In the genomic region with DNA sequence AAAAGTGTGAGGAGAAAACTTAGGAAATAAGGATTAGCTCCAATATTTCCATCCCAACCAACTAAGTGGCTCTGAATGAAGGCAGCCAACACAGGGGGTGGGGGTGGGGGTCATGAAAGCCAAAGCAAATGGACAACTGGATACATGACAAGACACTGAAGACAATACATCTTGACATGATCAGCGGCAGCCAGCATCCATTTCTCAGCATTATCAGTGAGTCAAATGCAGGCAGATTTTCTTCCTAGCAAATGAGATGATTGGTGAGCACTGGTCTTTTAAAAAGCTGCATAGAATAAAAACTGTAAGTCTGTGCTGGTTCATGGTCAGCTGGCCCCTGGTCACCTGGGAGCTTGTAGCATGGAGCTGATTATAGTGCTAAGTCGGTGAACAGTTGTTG, we compare ENCODE assay signal across 20 mouse cellular contexts. TPM values are rescaled to one million over a fixed set of nuclear protein-coding genes. Genes with fewer than 3 reads are reported as not detected.
DNase-seq lines count a peak whose midpoint lies in the region; TF ChIP-seq lines count a peak whose summit lies in the region.
"Had no signal": no experiment of that assay in that cellular context is flagged by ENCODE, and none has a peak within 500 bp of the region (broad histone marks: within the 10 kb centered on the region; RNA-seq: fewer than 3 reads in every experiment).

No protein-coding gene starts in this region.

- TF ChIP-seq EP300 in ES-Bruce4 (IDR thresholded peaks at IDR 0.05; ENCODE audit: insufficient read depth, low read depth, low read length), result no peak

- H3K9ac ChIP-seq in ES-Bruce4 (ENCODE audit: low read depth, poor library complexity, severe bottlenecking), result 0 out of 2 replicates have a peak overlapping the region, but pooled peaks have one; percentile 35
- H3K9ac ChIP-seq: embryonic facial prominence, embryonic 12.5 days; forebrain, embryonic 13.5 days; forebrain, embryonic 15.5 days; forebrain, postnatal 0 days had no signal

- H3K36me3 ChIP-seq in ES-Bruce4 (ENCODE audit: control insufficient read depth, insufficient read depth, low read length, poor library complexity, severe bottlenecking), result no peaks in the 10 kb centered on the region
- H3K36me3 ChIP-seq: embryonic facial prominence, embryonic 10.5 days; embryonic facial prominence, embryonic 12.5 days; forebrain, embryonic 15.5 days had no signal

- H3K27me3 ChIP-seq in ES-Bruce4 (ENCODE audit: control insufficient read depth, insufficient read depth, low read length, poor library complexity, severe bottlenecking), result no peaks in the 10 kb centered on the region
- H3K27me3 ChIP-seq: CH12.LX; embryonic facial prominence, embryonic 12.5 days; forebrain, embryonic 13.5 days; forebrain, embryonic 15.5 days had no signal

- H3K4me3 ChIP-seq in layer of hippocampus, adult 2 months, result no peak overlapping the region
- H3K4me3 ChIP-seq in ES-Bruce4 (ENCODE audit: low read depth, low read length), result no peak overlapping the region
- H3K4me3 ChIP-seq: embryonic facial prominence, embryonic 10.5 days; embryonic facial prominence, embryonic 12.5 days; forebrain, embryonic 13.5 days; forebrain, embryonic 15.5 days had no signal

- intact Hi-C loops in heart, postnatal 14 days (cut with DNase I), result no loop called here

- H3K27ac ChIP-seq in layer of hippocampus, adult 2 months, result peak overlapping the region; percentile 39; the same call in 1 of the 2 replicates
- no peak overlapping the region for H3K27ac ChIP-seq in ES-Bruce4 (ENCODE audit: insufficient read depth, low read length)
- H3K27ac ChIP-seq: embryonic facial prominence, embryonic 10.5 days; embryonic facial prominence, embryonic 12.5 days; forebrain, embryonic 13.5 days; forebrain, embryonic 15.5 days had no signal

- peak; percentile 55 for DNase-seq in heart, adult 11 months
- no peak for DNase-seq in heart, postnatal 14 days
- no peak for DNase-seq in layer of hippocampus, adult 2 months (ENCODE audit: low spot score in 2 of 2)
- no peak for DNase-seq in layer of hippocampus, postnatal 25 days (ENCODE audit: extremely low spot score in 1 of 2, low spot score in 1 of 2)
- DNase-seq: adrenal gland, adult 2 months; adrenal gland, postnatal 10 days; adrenal gland, postnatal 25 days; B cell, adult 2 months; cerebellum, adult 11 months; cerebellum, adult 18-20 months; cerebellum, adult 8-10 months; cerebellum, postnatal 10 days; cerebellum, postnatal 25 days; forebrain, postnatal 0 days had no signal

- no peaks in the 10 kb centered on the region for H3K9me3 ChIP-seq in ES-Bruce4 (replicated peaks; ENCODE audit: control insufficient read depth, insufficient read depth, low read length, poor library complexity, severe bottlenecking)
- H3K9me3 ChIP-seq: embryonic facial prominence, embryonic 10.5 days; embryonic facial prominence, embryonic 12.5 days; forebrain, embryonic 13.5 days; forebrain, embryonic 15.5 days had no signal

- no peak for TF ChIP-seq CTCF in layer of hippocampus, adult 2 months (conservative IDR thresholded peaks at IDR 0.05)
- TF ChIP-seq CTCF in ES-Bruce4 (IDR thresholded peaks at IDR 0.05; ENCODE audit: low read depth, low read length), result no peak

- TF ChIP-seq POLR2A in ES-Bruce4 (IDR thresholded peaks at IDR 0.05; ENCODE audit: insufficient read depth, low read length), result no peak

- peaks cover 5% of the 10 kb centered on the region for H3K4me1 ChIP-seq in ES-Bruce4 (ENCODE audit: control insufficient read depth, insufficient read depth, low read length)
- H3K4me1 ChIP-seq: embryonic facial prominence, embryonic 12.5 days; forebrain, embryonic 13.5 days; forebrain, embryonic 15.5 days had no signal

RNA-seq across cellular contexts. Expression of a gene that starts 14.7 kb away (rescaled TPM):
- 100 to 1,000 TPM; 195 to 201 TPM for total RNA-seq in heart, postnatal 14 days (2021)
- 100 to 1,000 TPM; 196 to 201 TPM for total RNA-seq in layer of hippocampus, adult 2 months (2021)
- 100 to 1,000 TPM; 182 to 184 TPM for total RNA-seq in layer of hippocampus, postnatal 25 days (2021)
- 665 and 675 TPM in 2 replicates for polyA plus RNA-seq in ES-Bruce4 (2011; ENCODE audit: insufficient read depth, insufficient read length, low read depth, missing spikeins)

RNA-seq across cellular contexts. Expression of a gene that starts 15.3 kb away (rescaled TPM):
- 1 to 10 TPM; 1.2 to 1.8 TPM for total RNA-seq in heart, postnatal 14 days (2021)
- 1 to 10 TPM; 2.4 to 3.1 TPM for total RNA-seq in layer of hippocampus, adult 2 months (2021)
- 1 to 10 TPM; 2.4 to 3.0 TPM for total RNA-seq in layer of hippocampus, postnatal 25 days (2021)
- polyA plus RNA-seq in ES-Bruce4 (2011; ENCODE audit: insufficient read depth, insufficient read length, low read depth, missing spikeins), result 11.1 and 13.5 TPM in 2 replicates
